In the genomic region with DNA sequence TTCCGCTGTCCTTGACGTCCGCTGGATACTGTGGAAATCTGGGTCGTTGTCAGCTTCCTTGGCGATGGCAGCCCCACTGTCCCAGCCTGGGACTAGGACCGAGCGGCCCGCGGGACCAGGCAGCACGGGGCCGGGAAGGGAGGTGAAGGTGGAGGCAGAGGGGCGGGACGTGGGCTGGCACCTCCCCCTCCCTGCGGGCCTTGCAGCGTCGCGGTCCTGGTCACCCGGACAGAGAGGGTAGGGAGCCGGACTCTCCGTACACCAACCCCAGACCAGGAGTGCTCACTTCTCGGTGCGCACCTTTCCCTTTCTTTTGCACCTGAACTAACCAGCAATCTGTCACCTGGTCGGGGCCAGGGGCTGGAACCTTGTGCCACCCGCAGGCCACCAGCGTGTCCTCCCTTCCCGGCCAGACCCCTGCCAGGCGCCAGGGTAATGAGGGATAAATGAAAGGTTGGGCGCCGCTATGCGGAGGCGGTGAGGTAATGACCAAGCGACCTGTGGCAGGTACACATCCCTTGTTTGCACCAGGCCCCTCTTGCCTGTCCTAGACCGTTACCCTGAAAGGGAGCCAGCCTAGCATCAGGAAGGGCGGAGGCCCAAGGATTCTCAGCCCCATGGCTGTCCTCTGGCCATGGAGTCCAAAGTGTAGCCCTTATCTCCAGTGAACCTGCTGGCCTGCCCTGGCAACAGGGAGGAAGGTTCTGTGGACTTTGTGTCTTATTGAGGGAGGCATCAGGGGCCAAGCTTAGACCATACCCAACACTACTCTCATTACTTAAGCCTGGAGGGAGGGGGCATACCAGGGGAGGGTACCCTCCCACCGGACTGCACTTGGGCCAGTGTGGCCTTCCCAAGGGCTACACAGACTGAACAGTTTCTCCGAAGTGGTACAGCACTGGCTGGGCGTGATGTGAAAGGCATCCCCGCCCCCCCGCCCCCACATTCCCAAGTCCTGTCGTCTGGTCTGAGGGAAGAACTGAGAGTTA, we compare ENCODE assay signal across 7 mouse cellular contexts. TPM values are rescaled to one million over a fixed set of nuclear protein-coding genes. Genes with fewer than 3 reads are reported as not detected.
A peak's percentile ranks its signal among the peaks of the same experiment; 100 is the strongest.
DNase-seq lines count a peak whose midpoint lies in the region; ATAC-seq and TF ChIP-seq lines count a peak whose summit lies in the region.

A gene (minus strand): TSS at position 422 of the 989 bp plus-strand sequence.

- H3K4me2 ChIP-seq in hindbrain, embryonic 16.5 days (ENCODE audit: low read length): peak within 1 kb of the TSS; percentile 67
- peak within 1 kb of the TSS; percentile 76 for H3K4me2 ChIP-seq in midbrain, embryonic 16.5 days (ENCODE audit: low read length)

- H3K9ac ChIP-seq in ES-Bruce4 (ENCODE audit: low read depth, poor library complexity, severe bottlenecking): 0 out of 2 replicates have a peak within 1 kb of the TSS, but pooled peaks have one; percentile 2
- H3K9ac ChIP-seq in hindbrain, embryonic 16.5 days (ENCODE audit: low read depth, low read length): peak within 1 kb of the TSS; percentile 26; the same call in 1 of the 2 replicates
- peak within 1 kb of the TSS; percentile 85 for H3K9ac ChIP-seq in liver, adult 2 months (ENCODE audit: low read depth, low read length)
- H3K9ac ChIP-seq in midbrain, embryonic 16.5 days (ENCODE audit: low read depth, low read length): peak within 1 kb of the TSS; percentile 55

- TF ChIP-seq EP300 in ES-Bruce4 (IDR thresholded peaks at IDR 0.05; ENCODE audit: insufficient read depth, low read depth, low read length): no peak

- no peaks in the 10 kb centered on the region for H3K27me3 ChIP-seq in ES-Bruce4 (ENCODE audit: control insufficient read depth, insufficient read depth, low read length, poor library complexity, severe bottlenecking)
- H3K27me3 ChIP-seq in hindbrain, embryonic 16.5 days (replicated peaks; ENCODE audit: control insufficient read depth, insufficient read depth, low read length): peaks cover 30% of the 10 kb centered on the region
- H3K27me3 ChIP-seq in liver, adult 2 months (ENCODE audit: control insufficient read depth, insufficient read depth, low read length): no peaks in the 10 kb centered on the region
- peaks cover 42% of the 10 kb centered on the region for H3K27me3 ChIP-seq in midbrain, embryonic 16.5 days (ENCODE audit: control insufficient read depth, insufficient read depth, low read depth, low read length)

- H3K79me2 ChIP-seq in liver, adult 2 months (ENCODE audit: control insufficient read depth, insufficient read depth, low read length): no peaks in the 10 kb centered on the region

- H3K36me3 ChIP-seq in ES-Bruce4 (ENCODE audit: control insufficient read depth, insufficient read depth, low read length, poor library complexity, severe bottlenecking): no peaks in the 10 kb centered on the region
- no peaks in the 10 kb centered on the region for H3K36me3 ChIP-seq in hindbrain, embryonic 16.5 days (ENCODE audit: control insufficient read depth, insufficient read depth, low read length)
- peaks cover 3% of the 10 kb centered on the region; the same call in 1 of the 2 replicates for H3K36me3 ChIP-seq in liver, adult 2 months (ENCODE audit: control insufficient read depth, insufficient read depth, low read length)
- H3K36me3 ChIP-seq in midbrain, embryonic 16.5 days (ENCODE audit: control insufficient read depth, insufficient read depth, low read length): no peaks in the 10 kb centered on the region

- peak; percentile 50 for DNase-seq in MN1 (ENCODE audit: low spot score)
- peak; percentile 90 for DNase-seq in liver, adult 2 months (ENCODE audit: extremely low read depth, low read depth, low spot score)
- DNase-seq in T-cell, adult 2 months (ENCODE audit: low spot score): no peak
- no peak for DNase-seq in cerebellum, adult 11-12 months

- H3K4me1 ChIP-seq in ES-Bruce4 (ENCODE audit: control insufficient read depth, insufficient read depth, low read length): peaks cover 3% of the 10 kb centered on the region
- H3K4me1 ChIP-seq in hindbrain, embryonic 16.5 days (ENCODE audit: control insufficient read depth, insufficient read depth, low read depth, low read length): peaks cover 10% of the 10 kb centered on the region
- H3K4me1 ChIP-seq in liver, adult 2 months (ENCODE audit: control insufficient read depth, insufficient read depth, low read length): peaks cover 17% of the 10 kb centered on the region
- H3K4me1 ChIP-seq in midbrain, embryonic 16.5 days (ENCODE audit: control insufficient read depth, insufficient read depth, low read length): peaks cover 10% of the 10 kb centered on the region

- WGBS in hindbrain, embryonic 16.5 days: 15% methylated on average over 33 of the region's 40 CpGs
- 7% methylated on average over 40 of the region's 40 CpGs for WGBS in liver, adult 2 months
- WGBS in midbrain, embryonic 16.5 days: 11% methylated on average over 38 of the region's 40 CpGs

- H3K27ac ChIP-seq in ES-Bruce4 (ENCODE audit: insufficient read depth, low read length): no peak within 1 kb of the TSS
- no peak within 1 kb of the TSS for H3K27ac ChIP-seq in hindbrain, embryonic 16.5 days (ENCODE audit: low read depth, low read length)
- peak within 1 kb of the TSS; percentile 95 for H3K27ac ChIP-seq in liver, adult 2 months (replicated peaks; ENCODE audit: insufficient read depth, low read depth, low read length)
- H3K27ac ChIP-seq in midbrain, embryonic 16.5 days (ENCODE audit: low read length): no peak within 1 kb of the TSS

- H3K9me3 ChIP-seq in ES-Bruce4 (replicated peaks; ENCODE audit: control insufficient read depth, insufficient read depth, low read length, poor library complexity, severe bottlenecking): no peaks in the 10 kb centered on the region
- no peaks in the 10 kb centered on the region for H3K9me3 ChIP-seq in hindbrain, embryonic 16.5 days (ENCODE audit: control insufficient read depth, low read length)
- H3K9me3 ChIP-seq in midbrain, embryonic 16.5 days (replicated peaks; ENCODE audit: control insufficient read depth, low read length, poor library complexity, severe bottlenecking): no peaks in the 10 kb centered on the region

- TF ChIP-seq POLR2A in ES-Bruce4 (IDR thresholded peaks at IDR 0.05; ENCODE audit: insufficient read depth, low read length): no peak
- peak; percentile 81 for TF ChIP-seq POLR2A in liver, adult 2 months (IDR thresholded peaks at IDR 0.05; ENCODE audit: extremely low read depth, insufficient read depth, low read length)

- TF ChIP-seq CTCF in ES-Bruce4 (IDR thresholded peaks at IDR 0.05; ENCODE audit: low read depth, low read length): no peak
- no peak for TF ChIP-seq CTCF in liver, adult 2 months (IDR thresholded peaks at IDR 0.05; ENCODE audit: low read depth, low read length)

- H3K4me3 ChIP-seq in ES-Bruce4 (ENCODE audit: low read depth, low read length): peak within 1 kb of the TSS; percentile 43
- H3K4me3 ChIP-seq in hindbrain, embryonic 16.5 days (ENCODE audit: low read length): peak within 1 kb of the TSS; percentile 38
- H3K4me3 ChIP-seq in liver, adult 2 months (ENCODE audit: insufficient read depth, low read depth, low read length): peak within 1 kb of the TSS; percentile 83
- peak within 1 kb of the TSS; percentile 41 for H3K4me3 ChIP-seq in midbrain, embryonic 16.5 days (ENCODE audit: low read depth, low read length)

- no peak for ATAC-seq in hindbrain, embryonic 16.5 days
- 0 out of 2 replicates have a peak, but pooled peaks have one; percentile 33 for ATAC-seq in midbrain, embryonic 16.5 days

RNA-seq across cellular contexts. Expression of the gene that starts here (rescaled TPM):
- polyA plus RNA-seq in ES-Bruce4 (2011; ENCODE audit: insufficient read depth, insufficient read length, low read depth, missing spikeins): 2.3 and 2.5 TPM in 2 replicates
- polyA plus RNA-seq in hindbrain, embryonic 16.5 days (2015; fragmentation: Nextera tagmentation; extraction: Ambion mirVana): 0.30 and 0.41 TPM in 2 replicates
- 3.0 and 3.6 TPM in 2 replicates for total RNA-seq in liver, adult 2 months (2014; rRNA removed)
- 5.0 and 5.9 TPM in 2 replicates for polyA plus RNA-seq in liver, adult 2 months (2012; rRNA removed)
- 0.20 and 0.44 TPM in 2 replicates for polyA plus RNA-seq in midbrain, embryonic 16.5 days (2015; fragmentation: Nextera tagmentation; extraction: Ambion mirVana)

Comparison
In these comparisons a context has a peak if more than half of its experiments do, and no peak if none do; other contexts are left out.
1. Peak in ATAC-seq, H3K4me3 ChIP-seq, H3K9ac ChIP-seq and H3K4me2 ChIP-seq in midbrain, embryonic 16.5 days; RNA of the gene not detected or under 1 TPM.
2. H3K9ac ChIP-seq: peak in every context shown above with its lines; median percentile 85 in liver, adult 2 months; 55 in midbrain, embryonic 16.5 days; 26 in hindbrain, embryonic 16.5 days; 2 in ES-Bruce4.
3. DNase-seq: peak in MN1 (single experiment) and liver, adult 2 months (single experiment); none in T-cell, adult 2 months (single experiment) and cerebellum, adult 11-12 months (single experiment).
4. Peak in every context shown above with its lines, with median percentiles within 50 percentile points of each other: H3K4me3 ChIP-seq.